Mouse (Mus musculus) retina, embryonic 14.5 days (tissue): ENCODE data around the gene Sox6.

Experiments
- DNase-seq: peaks from one replicate; pipeline ENCODE4 v3.0.0-alpha.2; 2015; ENCODE audit warnings: low spot score

The Sox6 gene

GRCm38 (mm10) chr7:115830366-115830765 is 208.2 kb downstream of the Sox6 start:
- DNase-seq, result no peak

GRCm38 (mm10) chr7:115829756-115830155 is 208.8 kb downstream of the Sox6 start:
- peak; percentile 32 for DNase-seq

- no peak for DNase-seq
Measured at GRCm38 (mm10) chr7:115829260-115829659, 209.3 kb downstream of the Sox6 start.

- DNase-seq, result no peak
Measured at GRCm38 (mm10) chr7:115825295-115825694, 213.3 kb downstream of the Sox6 start.

GRCm38 (mm10) chr7:115824621-115825256 is 213.9 kb downstream of the Sox6 start:
- peak; percentile 42 for DNase-seq

- DNase-seq, result no peak
Measured at GRCm38 (mm10) chr7:115819136-115819535, 219.5 kb downstream of the Sox6 start.

- DNase-seq, result peak; percentile 33
Measured at GRCm38 (mm10) chr7:115803256-115803655, 235.3 kb downstream of the Sox6 start.

GRCm38 (mm10) chr7:115794139-115794858 is 244.3 kb downstream of the Sox6 start:
- DNase-seq, result no peak

- DNase-seq, result no peak
Measured at GRCm38 (mm10) chr7:115792841-115793240, 245.8 kb downstream of the Sox6 start.

- no peak for DNase-seq
Measured at GRCm38 (mm10) chr7:115789116-115789823, 249.3 kb downstream of the Sox6 start.

GRCm38 (mm10) chr7:115783982-115784917 is 254.3 kb downstream of the Sox6 start:
- no peak for DNase-seq

GRCm38 (mm10) chr7:115780148-115780547 is 258.4 kb downstream of the Sox6 start:
- no peak for DNase-seq

GRCm38 (mm10) chr7:115779544-115779943 is 259.1 kb downstream of the Sox6 start:
- no peak for DNase-seq

GRCm38 (mm10) chr7:115776736-115777135 is 261.9 kb downstream of the Sox6 start:
- DNase-seq, result no peak

- no peak for DNase-seq
Measured at GRCm38 (mm10) chr7:115776324-115776723, 262.3 kb downstream of the Sox6 start.

GRCm38 (mm10) chr7:115766316-115766715 is 272.3 kb downstream of the Sox6 start:
- no peak for DNase-seq

GRCm38 (mm10) chr7:115763851-115764250 is 274.7 kb downstream of the Sox6 start:
- no peak for DNase-seq

- DNase-seq, result no peak
Measured at GRCm38 (mm10) chr7:115758172-115758571, 280.4 kb downstream of the Sox6 start.

- no peak for DNase-seq
Measured at GRCm38 (mm10) chr7:115755272-115755671, 283.3 kb downstream of the Sox6 start.

GRCm38 (mm10) chr7:115754216-115754615 is 284.4 kb downstream of the Sox6 start:
- no peak for DNase-seq

GRCm38 (mm10) chr7:115752121-115752634 is 286.4 kb downstream of the Sox6 start:
- DNase-seq, result peak; percentile 41

GRCm38 (mm10) chr7:115751083-115751482 is 287.5 kb downstream of the Sox6 start:
- DNase-seq, result peak; percentile 60
